Mouse (Mus musculus): ENCODE measurements around the gene Mgat4e.
A peak's percentile ranks its signal among the peaks of the same experiment; 100 is the strongest.

Gene Mgat4e

GRCm38 (mm10) chr1:134513312-134513860 lies 36.1 kb downstream of the Mgat4e start:
- DNase-seq (ENCODE audit: low spot score in 2 of 2): no peak

DNA sequence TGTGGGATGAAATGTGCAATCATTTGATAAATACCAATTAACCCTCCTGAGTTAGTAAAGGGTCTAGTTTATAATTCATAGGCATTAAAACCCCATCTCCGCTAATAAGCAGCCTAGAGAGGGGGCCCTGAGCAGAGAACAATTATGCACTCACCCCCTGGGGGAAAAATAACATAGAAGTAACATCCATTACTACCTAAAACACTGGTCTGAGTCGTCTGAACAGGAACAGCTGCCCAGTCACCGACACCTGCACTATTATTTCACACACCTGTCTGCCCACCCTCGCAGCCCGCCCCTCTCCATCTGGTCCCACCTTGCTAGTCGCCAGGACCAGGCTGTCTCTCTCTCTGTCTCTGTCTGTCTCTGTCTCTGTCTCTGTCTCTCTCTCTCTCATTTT lies 36.9 kb downstream of the Mgat4e start:
- DNase-seq (ENCODE audit: low spot score in 2 of 2): no peak

- no peak for DNase-seq (ENCODE audit: low spot score in 2 of 2)
Observed at GRCm38 (mm10) chr1:134512183-134512582, 37.3 kb downstream of the Mgat4e start.

GRCm38 (mm10) chr1:134510018-134510417 lies 39.5 kb downstream of the Mgat4e start:
- DNase-seq (ENCODE audit: low spot score in 2 of 2): no peak

GRCm38 (mm10) chr1:134506201-134506600 lies 43.3 kb downstream of the Mgat4e start:
- DNase-seq (ENCODE audit: low spot score in 2 of 2): no peak

GRCm38 (mm10) chr1:134500916-134501315 lies 48.6 kb downstream of the Mgat4e start:
- DNase-seq (ENCODE audit: low spot score in 2 of 2): no peak

DNA sequence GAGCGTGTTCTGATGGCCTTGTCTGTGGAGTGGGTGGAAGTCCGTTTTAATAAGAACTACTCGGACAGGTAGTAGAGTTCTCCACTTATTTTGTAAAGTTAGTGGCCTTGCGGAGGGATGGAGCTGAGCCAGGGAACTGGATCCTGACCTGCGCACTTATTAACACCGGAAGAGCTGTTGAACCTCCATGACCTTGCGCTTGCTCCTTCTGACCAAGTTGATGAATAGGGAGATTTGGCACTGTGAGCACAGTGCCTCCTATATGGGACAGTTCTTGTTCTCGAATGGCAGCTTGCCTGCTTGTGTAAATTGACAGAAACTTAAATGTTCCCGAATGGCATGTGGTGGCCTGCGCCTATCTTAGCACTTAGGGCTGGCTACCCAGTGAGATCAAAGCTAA lies 53.5 kb downstream of the Mgat4e start:
- no peak for DNase-seq (ENCODE audit: low spot score in 2 of 2)

DNA sequence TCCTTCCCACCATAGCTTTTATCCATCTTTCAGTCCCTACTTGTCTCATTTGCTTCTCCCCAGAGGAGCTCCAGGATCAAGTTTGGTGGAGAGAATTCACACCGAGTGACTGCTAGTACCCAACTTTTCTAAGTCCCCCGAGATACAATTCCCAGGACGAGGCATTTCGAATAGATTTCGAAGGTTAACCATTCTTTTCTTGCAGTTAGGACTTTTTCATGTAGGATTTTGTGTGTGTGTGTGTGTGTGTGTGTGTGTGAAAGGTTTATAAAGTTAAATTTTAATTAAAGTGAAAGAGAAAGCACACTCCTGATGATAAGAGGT lies 54.3 kb downstream of the Mgat4e start:
- DNase-seq (ENCODE audit: low spot score in 2 of 2): no peak

DNA sequence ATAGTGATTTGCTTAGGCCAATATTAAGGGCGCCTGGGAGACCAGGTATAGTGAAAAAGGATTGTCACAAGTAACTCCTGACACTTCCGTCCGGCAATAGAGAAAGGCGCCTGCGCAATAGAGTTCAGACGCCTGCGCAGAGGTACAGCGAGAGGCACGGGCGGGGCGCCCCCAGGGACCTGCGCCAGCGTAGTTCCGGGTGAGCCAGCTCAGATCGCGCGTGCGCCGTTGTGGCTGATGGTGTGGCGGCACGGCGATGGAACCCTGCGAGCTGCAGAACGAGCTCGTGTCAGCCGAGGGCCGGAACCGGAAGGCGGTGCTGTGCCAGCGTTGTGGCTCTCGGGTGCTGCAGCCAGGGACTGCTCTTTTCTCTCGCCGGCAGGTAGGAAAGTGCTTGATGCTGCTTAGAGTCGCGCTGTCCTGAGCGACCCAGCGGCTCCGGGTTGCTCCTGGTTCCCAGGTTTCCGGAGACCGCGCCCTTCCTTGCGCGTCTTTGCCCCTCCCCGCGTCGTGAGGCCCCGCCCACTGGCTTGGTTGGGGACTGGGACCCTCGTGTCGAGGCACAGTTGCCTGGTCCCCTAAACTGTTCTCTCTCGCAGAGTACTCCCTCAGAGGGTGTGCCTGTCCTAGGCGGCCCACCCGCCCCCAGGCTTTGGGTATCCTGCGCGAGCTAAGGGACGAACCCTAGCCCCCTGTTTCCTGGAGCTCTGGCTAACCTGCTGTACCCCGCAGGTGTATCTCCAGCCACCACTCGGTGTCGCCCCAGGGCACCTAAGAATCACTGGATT lies 54.9 kb downstream of the Mgat4e start, which contains the start of gene Rabif:
Gene Rabif (plus strand): TSS at position 221 of the 788 bp plus-strand sequence.
- peak; percentile 98 for DNase-seq (ENCODE audit: low spot score in 2 of 2)

- no peak for DNase-seq (ENCODE audit: low spot score in 2 of 2)
Observed at GRCm38 (mm10) chr1:134493956-134494355, 55.5 kb downstream of the Mgat4e start.

GRCm38 (mm10) chr1:134493496-134493895 lies 56.0 kb downstream of the Mgat4e start:
- no peak for DNase-seq (ENCODE audit: low spot score in 2 of 2)

DNA sequence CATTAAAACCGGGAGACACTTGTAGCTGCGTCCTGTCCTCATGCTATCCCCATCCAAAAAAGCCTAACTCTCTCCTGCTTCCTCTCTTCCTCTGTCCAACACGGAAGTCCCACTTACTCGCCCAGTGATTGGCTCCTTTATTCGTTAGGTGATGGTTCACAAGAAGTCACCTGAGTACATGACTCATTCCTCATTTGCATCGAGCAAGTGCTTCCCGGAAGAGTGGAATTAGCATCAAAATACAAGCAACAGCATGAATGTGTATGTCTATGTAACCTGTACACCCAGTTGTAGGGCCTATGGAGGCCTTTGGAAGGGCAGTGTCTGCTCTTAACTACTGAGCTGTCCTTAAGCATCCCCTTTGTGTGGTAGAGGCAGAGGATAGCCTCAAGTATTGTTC lies 57.2 kb downstream of the Mgat4e start:
- DNase-seq (ENCODE audit: low spot score in 2 of 2): no peak

All from spleen, postnatal 14 days (tissue).